Mouse (Mus musculus) left cerebral cortex, adult 2 months (tissue): ENCODE measurements around the gene Atg10. TPM values are rescaled to one million over a fixed set of nuclear protein-coding genes. Genes with fewer than 3 reads are reported as not detected.
A peak's percentile ranks its signal among the peaks of the same experiment; 100 is the strongest.

Source experiments
- DNase-seq, 2 experiments: peaks; one replicate each; pipeline ENCODE4 v3.0.0; 2021 to 2022; ENCODE audit warnings: low spot score in 2 of 2, mixed read lengths in 1 of 2; ENCODE audit errors: extremely low spot score in 1 of 2
- H3K27ac ChIP-seq: fragments of 200-600 bp; 2 replicates; pipeline ENCODE4 v1.8.1; 2022
- H3K4me3 ChIP-seq: fragments of 200-600 bp; 2 replicates; pipeline ENCODE4 v1.8.1; 2022
- CTCF ChIP-seq: fragments of 200-600 bp; IDR thresholded peaks from 2 replicates; pipeline ENCODE4 v1.8.1; 2022; ENCODE audit warnings: antibody characterized with exemption, mild to moderate bottlenecking, moderate library complexity
- intact Hi-C: fragments of 180-260 bp; cut with DNase I; formaldehyde crosslinking; loops from one replicate; pipeline ENCODE4 v1.15.1; 2025
- total RNA-seq, 2 experiments: library from RNA; stranded (reverse); gene quantifications; 2 replicates each; pipeline ENCODE4 v1.2.3; 2021

Atg10 gene
- total RNA-seq, 2 experiments from 2014 or later = 13.9 to 14.5 TPM

- peak; percentile 85 to 87 for DNase-seq
- H3K27ac ChIP-seq = peak within 1 kb of the TSS; percentile 99
- H3K4me3 ChIP-seq = peak within 1 kb of the TSS; percentile 74
- no peak for TF ChIP-seq CTCF
- intact Hi-C loops = no loop called here
These were observed 300.8 kb downstream of the Atg10 start, which contains the start of gene Rps23 for GRCm38 (mm10) chr13:90922751-90923612. TSS of gene Rps23 (plus strand) at chr13:90922958.

- no peak overlapping the region for H3K27ac ChIP-seq
- no peak overlapping the region for H3K4me3 ChIP-seq
- DNase-seq = no peak
- intact Hi-C loops = no loop called here
- TF ChIP-seq CTCF = no peak
These were observed 309.0 kb downstream of the Atg10 start for GRCm38 (mm10) chr13:90914721-90915120.

- no peak for TF ChIP-seq CTCF
- peak in 1 of 2 experiments; percentile 29 for DNase-seq
- intact Hi-C loops = no loop called here
- Histone ChIP-seq H3K27ac (peak overlapping the region; percentile 62), H3K4me3 (0 out of 2 replicates have a peak overlapping the region, but pooled peaks have one; percentile 6)
These were observed 310.0 kb downstream of the Atg10 start for GRCm38 (mm10) chr13:90913675-90914192.

- intact Hi-C loops = no loop called here
- TF ChIP-seq CTCF = no peak
- H3K4me3 ChIP-seq = peak overlapping the region; percentile 6; the same call in 1 of the 2 replicates
- H3K27ac ChIP-seq = peak overlapping the region; percentile 62
- peak in 1 of 2 experiments; percentile 31 for DNase-seq
These were observed 310.8 kb downstream of the Atg10 start for GRCm38 (mm10) chr13:90912760-90913674.

GRCm38 (mm10) chr13:90907376-90907775 lies 316.4 kb downstream of the Atg10 start:
- DNase-seq = no peak
- H3K27ac ChIP-seq = no peak overlapping the region
- no peak overlapping the region for H3K4me3 ChIP-seq
- no peak for TF ChIP-seq CTCF
- intact Hi-C loops = no loop called here

GRCm38 (mm10) chr13:90905176-90905575 lies 318.6 kb downstream of the Atg10 start, which contains the start of gene Atp6ap1l:
TSS of gene Atp6ap1l (minus strand) at chr13:90905355.
- no peak for TF ChIP-seq CTCF
- intact Hi-C loops = no loop called here
- H3K4me3 ChIP-seq = peak within 1 kb of the TSS; percentile 42
- H3K27ac ChIP-seq = peak within 1 kb of the TSS; percentile 21; the same call in 1 of the 2 replicates
- no peak for DNase-seq

- TF ChIP-seq CTCF = no peak
- no peak overlapping the region for H3K4me3 ChIP-seq
- H3K27ac ChIP-seq = no peak overlapping the region
- intact Hi-C loops = no loop called here
- no peak for DNase-seq
These were observed 326.9 kb downstream of the Atg10 start for GRCm38 (mm10) chr13:90896821-90897220.

GRCm38 (mm10) chr13:90896098-90896497 lies 327.7 kb downstream of the Atg10 start:
- intact Hi-C loops = no loop called here
- peak in 1 of 2 experiments; percentile 56 for DNase-seq
- Histone ChIP-seq H3K4me3 (no peak overlapping the region), H3K27ac (no peak overlapping the region)
- no peak for TF ChIP-seq CTCF

GRCm38 (mm10) chr13:90894819-90895218 lies 328.9 kb downstream of the Atg10 start:
- TF ChIP-seq CTCF = no peak
- intact Hi-C loops = no loop called here
- H3K27ac ChIP-seq = no peak overlapping the region
- no peak for DNase-seq
- H3K4me3 ChIP-seq = no peak overlapping the region

GRCm38 (mm10) chr13:90890111-90890510 lies 333.7 kb downstream of the Atg10 start:
- intact Hi-C loops = no loop called here
- no peak overlapping the region for H3K27ac ChIP-seq
- TF ChIP-seq CTCF = no peak

GRCm38 (mm10) chr13:90886568-90886983 lies 337.2 kb downstream of the Atg10 start:
- intact Hi-C loops = loop anchor here (1.0 to 2.0 kb wide), 3 partner anchors 1107 to 1336 kb away; no protein-coding TSS in a partner anchor
- TF ChIP-seq CTCF = peak; percentile 84
- Histone ChIP-seq H3K4me3 (peak overlapping the region; percentile 48), H3K27ac (no peak overlapping the region)
- peak; percentile 75 to 76 for DNase-seq

More at GRCm38 (mm10) chr13:90890111-90890510, 333.7 kb downstream of the Atg10 start:
- H3K4me3 ChIP-seq = no peak overlapping the region
- DNase-seq = no peak
